Comparison of ENCODE assay signal across 10 mouse cellular contexts in genomic region chr13:73748663-73749440, GRCm38 (mm10). TPM values are rescaled to one million over a fixed set of nuclear protein-coding genes. Genes with fewer than 3 reads are reported as not detected.
DNase-seq lines count a peak whose midpoint lies in the region; ATAC-seq and TF ChIP-seq lines count a peak whose summit lies in the region.
"Had no signal": no experiment of that assay in that cellular context is flagged by ENCODE, and none has a peak within 500 bp of the region (broad histone marks: within the 10 kb centered on the region; RNA-seq: fewer than 3 reads in every experiment).

No protein-coding gene starts in this region.

- peaks cover 19% of the 10 kb centered on the region for H3K27me3 ChIP-seq in forebrain, embryonic 10.5 days (ENCODE audit: poor library complexity, severe bottlenecking)
- no peaks in the 10 kb centered on the region for H3K27me3 ChIP-seq in forebrain, embryonic 13.5 days
- no peaks in the 10 kb centered on the region for H3K27me3 ChIP-seq in spleen, adult 2 months (ENCODE audit: control insufficient read depth, insufficient read depth, low read length)
- peaks cover 5% of the 10 kb centered on the region; the same call in 1 of the 2 replicates for H3K27me3 ChIP-seq in lung, embryonic 14.5 days (ENCODE audit: insufficient read depth, low read length)

- H3K9ac ChIP-seq in forebrain, embryonic 13.5 days, result no peak overlapping the region
- H3K9ac ChIP-seq in lung, embryonic 14.5 days, result no peak overlapping the region

- ATAC-seq in forebrain, embryonic 13.5 days, result no peak
- no peak for ATAC-seq in lung, embryonic 14.5 days (ENCODE audit: insufficient read depth)

- 35% methylated on average over 15 of the region's 15 CpGs for WGBS in forebrain, embryonic 10.5 days
- WGBS in forebrain, embryonic 13.5 days, result 31% methylated on average over 15 of the region's 15 CpGs
- 15% methylated on average over 15 of the region's 15 CpGs for WGBS in spleen, adult 2 months
- WGBS in lung, embryonic 14.5 days, result 35% methylated on average over 15 of the region's 15 CpGs

- peak; percentile 30 for DNase-seq in forebrain, embryonic 10.5 days (ENCODE audit: extremely low spot score, low spot score)
- DNase-seq in spleen, adult 2 months (ENCODE audit: low read depth in 1 of 2, low spot score in 2 of 2), result peak in 1 of 2 experiments; percentile 41
- no peak for DNase-seq in spleen, postnatal 14 days (ENCODE audit: low spot score in 2 of 2)
- peak; percentile 8 for DNase-seq in lung, embryonic 14.5 days
- peak; percentile 74 for DNase-seq in thymus, postnatal 25 days
- DNase-seq in right cerebral cortex, adult 18-20 months, result no peak
- no peak for DNase-seq in adrenal gland, postnatal 25 days

- TF ChIP-seq CTCF in spleen, adult 2 months (IDR thresholded peaks at IDR 0.05; ENCODE audit: extremely low read depth, insufficient read depth, insufficient read length, insufficient replicate concordance), result peak; percentile 65; the same call in 1 of the 2 replicates
- TF ChIP-seq CTCF in lung, embryonic 14.5 days (IDR thresholded peaks at IDR 0.05; ENCODE audit: low read depth), result peak; percentile 56

- TF ChIP-seq POLR2A in spleen, adult 2 months (IDR thresholded peaks at IDR 0.05; ENCODE audit: low read depth, low read length), result no peak

- peak overlapping the region; percentile 53; the same call in 1 of the 2 replicates for H3K27ac ChIP-seq in forebrain, embryonic 10.5 days
- no peak overlapping the region for H3K27ac ChIP-seq in forebrain, embryonic 13.5 days
- H3K27ac ChIP-seq in spleen, adult 2 months (ENCODE audit: insufficient read depth, low read length), result peak overlapping the region; percentile 31
- H3K27ac ChIP-seq in lung, embryonic 14.5 days (ENCODE audit: low read depth), result peak overlapping the region; percentile 3; the same call in 1 of the 2 replicates

- H3K9me3 ChIP-seq in forebrain, embryonic 10.5 days, result no peaks in the 10 kb centered on the region
- no peaks in the 10 kb centered on the region for H3K9me3 ChIP-seq in forebrain, embryonic 13.5 days (replicated peaks)
- no peaks in the 10 kb centered on the region for H3K9me3 ChIP-seq in lung, embryonic 14.5 days (ENCODE audit: low read depth, low read length)

- no peak overlapping the region for H3K4me3 ChIP-seq in forebrain, embryonic 10.5 days
- no peak overlapping the region for H3K4me3 ChIP-seq in forebrain, embryonic 13.5 days
- no peak overlapping the region for H3K4me3 ChIP-seq in spleen, adult 2 months (ENCODE audit: extremely low read depth, insufficient read depth, insufficient read length)
- no peak overlapping the region for H3K4me3 ChIP-seq in lung, embryonic 14.5 days (ENCODE audit: low read depth, low read length)
- H3K4me3 ChIP-seq: megakaryocyte, embryonic 14.5 days had no signal

- peaks cover 54% of the 10 kb centered on the region for H3K4me1 ChIP-seq in forebrain, embryonic 10.5 days
- H3K4me1 ChIP-seq in forebrain, embryonic 13.5 days, result 0 out of 2 replicates have a peak, but pooled peaks cover 6% of the 10 kb centered on the region
- H3K4me1 ChIP-seq in spleen, adult 2 months (ENCODE audit: control insufficient read depth, insufficient read depth, insufficient read length), result peaks cover 8% of the 10 kb centered on the region; the same call in 1 of the 2 replicates
- no peaks in the 10 kb centered on the region for H3K4me1 ChIP-seq in lung, embryonic 14.5 days (ENCODE audit: insufficient read depth)

- H3K4me2 ChIP-seq in forebrain, embryonic 13.5 days, result no peak overlapping the region
- H3K4me2 ChIP-seq in lung, embryonic 14.5 days, result no peak overlapping the region

- H3K36me3 ChIP-seq in forebrain, embryonic 10.5 days (replicated peaks), result no peaks in the 10 kb centered on the region
- H3K36me3 ChIP-seq in forebrain, embryonic 13.5 days (ENCODE audit: poor library complexity, severe bottlenecking), result no peaks in the 10 kb centered on the region
- H3K36me3 ChIP-seq in spleen, adult 2 months (ENCODE audit: control insufficient read depth, insufficient read depth, low read length), result no peaks in the 10 kb centered on the region
- H3K36me3 ChIP-seq in lung, embryonic 14.5 days (ENCODE audit: insufficient read depth), result no peaks in the 10 kb centered on the region

RNA-seq across cellular contexts. Expression of gene Slc12a7, which starts 16.0 kb away (rescaled TPM):
- 57.2 and 57.5 TPM in 2 replicates for polyA plus RNA-seq in forebrain, embryonic 10.5 days (2016; fragmentation: Nextera tagmentation; extraction: Ambion mirVana)
- polyA plus RNA-seq in forebrain, embryonic 13.5 days (2015; fragmentation: Nextera tagmentation; extraction: Ambion mirVana), result 20.1 and 26.4 TPM in 2 replicates
- polyA plus RNA-seq in spleen, adult 2 months (2012; rRNA removed), result 56.2 and 60.2 TPM in 2 replicates
- polyA plus RNA-seq in lung, embryonic 14.5 days (2014; fragmentation: Nextera tagmentation; extraction: Ambion mirVana), result 17.9 and 19.7 TPM in 2 replicates
- total RNA-seq in adrenal gland, postnatal 25 days (2021), result 40.0 and 48.2 TPM in 2 replicates

RNA-seq across cellular contexts. Expression of gene Slc6a19, which starts 44.2 kb away (rescaled TPM):
- polyA plus RNA-seq in forebrain, embryonic 10.5 days (2016; fragmentation: Nextera tagmentation; extraction: Ambion mirVana), result 0.06 and 0.10 TPM in 2 replicates
- 0.19 and 0.20 TPM in 2 replicates for polyA plus RNA-seq in forebrain, embryonic 13.5 days (2015; fragmentation: Nextera tagmentation; extraction: Ambion mirVana)
- polyA plus RNA-seq in spleen, adult 2 months (2012; rRNA removed), result 0.28 and 0.44 TPM in 2 replicates
- 0.08 TPM in 1 of 2 replicates, not detected in the other for polyA plus RNA-seq in lung, embryonic 14.5 days (2014; fragmentation: Nextera tagmentation; extraction: Ambion mirVana)
- total RNA-seq in adrenal gland, postnatal 25 days (2021), result 0.24 and 0.36 TPM in 2 replicates
- polyA plus RNA-seq: C2C12 had no signal

Comparison
In these comparisons a context has a peak if more than half of its experiments do, and no peak if none do; other contexts are left out.
1. DNase-seq: peak in forebrain, embryonic 10.5 days (single experiment), lung, embryonic 14.5 days (single experiment) and thymus, postnatal 25 days (single experiment); none in spleen, postnatal 14 days (0 of 2), right cerebral cortex, adult 18-20 months (single experiment) and adrenal gland, postnatal 25 days (single experiment).